Mouse (Mus musculus) testis, adult 2 months (tissue): Measurements from ENCODE around the gene Capn10. TPM values are rescaled to one million over a fixed set of nuclear protein-coding genes. Genes with fewer than 3 reads are reported as not detected.
"Not testable (repeated sequence)": the region's sequence is repeated elsewhere in the genome, so short reads cannot be mapped to it uniquely, and the experiment has no call there.

Experiments used
- H3K27ac ChIP-seq: fragments of 200-500 bp; 2 replicates; pipeline ENCODE4 v1.5.1; 2012; ENCODE audit warnings: low read depth, low read length; ENCODE audit not compliant: control insufficient read depth, insufficient read depth
- H3K27me3 ChIP-seq: fragments of 200-500 bp; 2 replicates; pipeline ENCODE4 v1.6.1; 2012; ENCODE audit warnings: mild to moderate bottlenecking, low read length, moderate library complexity; ENCODE audit not compliant: control insufficient read depth, insufficient read depth
- H3K36me3 ChIP-seq: fragments of 200-500 bp; 2 replicates; pipeline ENCODE4 v1.6.1; 2012; ENCODE audit warnings: mild to moderate bottlenecking, low read length; ENCODE audit not compliant: control insufficient read depth, insufficient read depth
- H3K4me1 ChIP-seq: fragments of 200-500 bp; 2 replicates; pipeline ENCODE4 v1.6.1; 2012; ENCODE audit warnings: low read length; ENCODE audit not compliant: control insufficient read depth, insufficient read depth
- H3K4me3 ChIP-seq: fragments of 200-500 bp; 2 replicates; pipeline ENCODE4 v1.5.1; 2012; ENCODE audit warnings: low read depth, mild to moderate bottlenecking, low read length, moderate library complexity, mixed read lengths; ENCODE audit not compliant: control insufficient read depth
- CTCF ChIP-seq: fragments of 200-500 bp; IDR thresholded peaks from 2 replicates; pipeline ENCODE4 v1.5.1; 2012; ENCODE audit warnings: low read depth, mild to moderate bottlenecking, inconsistent platforms, low read length, moderate library complexity; ENCODE audit not compliant: control insufficient read depth, insufficient read depth, insufficient replicate concordance
- POLR2A ChIP-seq: fragments of 200-500 bp; IDR thresholded peaks from 2 replicates; pipeline ENCODE4 v1.6.1; 2012; ENCODE audit warnings: low read depth, mild to moderate bottlenecking, inconsistent platforms, low read length, moderate library complexity; ENCODE audit not compliant: control insufficient read depth
- polyA plus RNA-seq: library from polyadenylated mRNA; depleted of rRNA; stranded (reverse); fragments of >200 nt; gene quantifications from 2 replicates; pipeline ENCODE4 v1.2.3, GENCODE M21; 2012

Capn10 gene
- polyA plus RNA-seq, 1 experiment = 31.9 TPM

DNA sequence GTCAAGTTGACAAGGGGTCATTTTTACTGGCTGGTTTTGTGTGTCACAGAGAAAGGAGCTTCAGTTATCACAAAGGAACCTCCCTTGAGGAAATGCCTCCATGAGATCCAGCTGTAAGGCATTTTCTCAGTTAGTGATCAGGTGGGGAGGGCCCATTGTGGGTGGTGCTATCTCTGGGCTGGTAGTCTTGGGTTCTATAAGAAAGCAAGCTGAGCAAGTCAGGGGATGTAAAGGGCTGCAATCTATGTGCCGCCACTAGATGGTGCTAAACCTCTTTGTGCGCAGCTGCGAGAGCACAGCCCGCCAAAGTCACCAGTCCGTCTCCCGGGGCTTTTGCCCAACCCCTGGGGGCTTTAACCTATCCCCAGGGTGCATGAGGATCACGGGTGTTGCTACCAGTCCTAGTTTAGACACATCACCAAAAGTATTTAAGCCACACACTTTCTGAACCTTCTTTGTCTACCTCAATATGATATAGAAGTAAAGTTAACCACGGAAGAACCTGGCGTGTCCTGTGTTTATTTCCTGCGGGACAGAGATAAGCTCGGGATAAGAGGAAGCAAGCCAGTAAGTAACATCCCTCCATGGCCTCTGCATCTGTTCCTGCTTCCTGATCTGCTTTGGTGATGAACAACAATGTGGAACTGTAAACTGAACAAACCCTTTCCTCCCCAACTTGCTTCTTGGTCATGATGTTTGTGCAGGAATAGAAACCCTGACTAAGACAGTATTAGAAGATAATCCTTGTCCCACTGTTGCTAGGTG, 22.6 kb downstream of the Capn10 start:
- H3K4me3 ChIP-seq, H3K4me1 ChIP-seq, H3K27ac ChIP-seq, H3K36me3 ChIP-seq, H3K27me3 ChIP-seq: not testable (repeated sequence)
- TF ChIP-seq CTCF = peak; percentile 31; the same call in 1 of the 2 replicates

- H3K36me3 ChIP-seq = no peaks in the 10 kb centered on the region
- no peak overlapping the region for H3K27ac ChIP-seq
- no peaks in the 10 kb centered on the region for H3K4me1 ChIP-seq
- H3K4me3 ChIP-seq = no peak overlapping the region
- TF ChIP-seq CTCF (no peak), POLR2A (no peak)
- H3K27me3 ChIP-seq = no peaks in the 10 kb centered on the region
These were observed 24.8 kb downstream of the Capn10 start for GRCm38 (mm10) chr1:92958999-92959398.

DNA sequence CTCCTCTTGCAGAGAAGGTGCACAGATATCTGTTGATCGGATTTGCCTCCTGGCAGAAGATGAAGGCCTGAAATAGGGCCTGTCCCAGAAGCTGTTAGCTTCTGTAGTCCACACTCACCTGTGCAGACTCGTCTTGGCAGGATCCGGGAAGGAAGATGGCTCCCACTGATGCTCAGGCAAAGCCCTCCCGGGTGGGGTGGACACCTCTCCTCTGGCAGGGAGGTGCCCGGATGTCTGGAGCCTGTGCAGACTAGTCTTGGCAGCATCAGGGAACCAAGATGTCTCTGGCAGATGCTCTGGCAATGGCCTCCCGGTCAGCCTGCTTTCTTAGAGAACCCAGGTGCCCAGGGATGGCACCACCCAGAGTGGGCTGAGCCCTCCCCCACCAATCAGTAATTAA, 36.6 kb downstream of the Capn10 start:
- not testable (repeated sequence) for H3K27ac ChIP-seq, H3K4me3 ChIP-seq, H3K36me3 ChIP-seq, H3K27me3 ChIP-seq, H3K4me1 ChIP-seq

GRCm38 (mm10) chr1:92971879-92972795, 38.0 kb downstream of the Capn10 start:
- Histone ChIP-seq H3K4me3 (no peak overlapping the region), H3K27me3 (no peaks in the 10 kb centered on the region), H3K36me3 (no peaks in the 10 kb centered on the region), H3K27ac (no peak overlapping the region), H3K4me1 (peaks cover 2% of the 10 kb centered on the region; the same call in 1 of the 2 replicates)
- TF ChIP-seq CTCF = no peak
- no peak for TF ChIP-seq POLR2A

GRCm38 (mm10) chr1:92972854-92973253, 38.7 kb downstream of the Capn10 start:
- Histone ChIP-seq H3K36me3 (no peaks in the 10 kb centered on the region), H3K4me3 (no peak overlapping the region), H3K27ac (no peak overlapping the region), H3K4me1 (peaks cover 2% of the 10 kb centered on the region; the same call in 1 of the 2 replicates), H3K27me3 (no peaks in the 10 kb centered on the region)
- TF ChIP-seq CTCF (no peak), POLR2A (no peak)

GRCm38 (mm10) chr1:92976141-92976566, 42.0 kb downstream of the Capn10 start:
- TF ChIP-seq POLR2A (no peak), CTCF (no peak)
- no peaks in the 10 kb centered on the region for H3K36me3 ChIP-seq
- no peaks in the 10 kb centered on the region for H3K27me3 ChIP-seq
- no peak overlapping the region for H3K27ac ChIP-seq
- H3K4me1 ChIP-seq = peaks cover 2% of the 10 kb centered on the region; the same call in 1 of the 2 replicates
- no peak overlapping the region for H3K4me3 ChIP-seq

- TF ChIP-seq POLR2A (no peak), CTCF (no peak)
- Histone ChIP-seq H3K36me3 (no peaks in the 10 kb centered on the region), H3K4me1 (no peaks in the 10 kb centered on the region), H3K4me3 (no peak overlapping the region), H3K27ac (no peak overlapping the region), H3K27me3 (no peaks in the 10 kb centered on the region)
These were observed 44.5 kb downstream of the Capn10 start for GRCm38 (mm10) chr1:92978645-92979044.
